Mouse (Mus musculus) embryonic facial prominence, embryonic 10.5 days (tissue): ENCODE results near the gene Mogat2. TPM values are rescaled to one million over a fixed set of nuclear protein-coding genes. Genes with fewer than 3 reads are reported as not detected.

ENCODE experiments used
- DNase-seq: peaks from one replicate; pipeline ENCODE4 v3.0.0-alpha.2; 2017; ENCODE audit warnings: low spot score
- H3K27ac ChIP-seq: fragments of 300-500 bp; sonication (generic); replicated peaks from 2 replicates; pipeline ENCODE4 v1.5.1; 2016; ENCODE audit warnings: mild to moderate bottlenecking
- H3K27me3 ChIP-seq: fragments of 300-500 bp; sonication (generic); replicated peaks from 2 replicates; pipeline ENCODE4 v1.6.1; 2016; ENCODE audit warnings: low read depth, mild to moderate bottlenecking; ENCODE audit not compliant: poor library complexity, severe bottlenecking
- H3K36me3 ChIP-seq: fragments of 300-500 bp; sonication (generic); replicated peaks from 2 replicates; pipeline ENCODE4 v1.6.1; 2016; ENCODE audit warnings: mild to moderate bottlenecking, moderate library complexity
- H3K4me1 ChIP-seq: fragments of 300-500 bp; sonication (generic); 2 replicates; pipeline ENCODE4 v1.6.1; 2016
- H3K4me3 ChIP-seq: fragments of 300-500 bp; sonication (generic); 2 replicates; pipeline ENCODE4 v1.5.1; 2016; ENCODE audit warnings: mild to moderate bottlenecking, moderate library complexity
- H3K9me3 ChIP-seq: fragments of 300-500 bp; sonication (generic); 2 replicates; pipeline ENCODE4 v1.6.1; 2016; ENCODE audit warnings: mild to moderate bottlenecking
- WGBS: fragments of 180-500 bp; shearing (Covaris S2); methylation state at CpG from one replicate; pipeline ENCODE4 v1.1.7; 2016; 5-methylcytosine and 5-hydroxymethylcytosine counted together
- polyA plus RNA-seq: library from polyadenylated mRNA; unstranded; fragments of >200 nt; fragmentation: Nextera tagmentation; extraction: Ambion mirVana; gene quantifications from 2 replicates; pipeline ENCODE4 v1.2.1, GENCODE M21; 2016

Gene Mogat2
- polyA plus RNA-seq, 1 experiment from 2014 or later, result 38.5 TPM

DNA sequence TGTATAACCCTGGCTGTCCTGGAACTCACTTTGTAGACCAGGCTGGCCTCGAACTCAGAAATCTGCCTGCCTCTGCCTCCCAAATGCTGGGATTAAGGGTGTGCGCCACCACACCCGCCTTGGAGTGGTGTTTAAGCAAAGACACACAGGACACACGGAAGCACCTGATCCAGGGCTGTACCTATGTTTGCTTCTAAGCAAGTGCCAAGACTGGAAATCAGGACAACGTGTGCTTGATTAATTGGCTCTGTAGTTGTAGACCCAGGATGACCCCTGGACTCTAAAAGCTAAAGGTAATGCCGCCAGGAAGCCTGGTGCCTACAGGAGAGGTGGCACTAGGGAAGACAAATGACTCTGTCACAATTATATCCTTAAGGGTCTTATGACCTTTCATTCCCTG, 67.9 kb downstream of the Mogat2 start:
- Histone ChIP-seq H3K4me3 (no peak overlapping the region), H3K27me3 (no peaks in the 10 kb centered on the region), H3K4me1 (peaks cover 24% of the 10 kb centered on the region), H3K27ac (no peak overlapping the region), H3K36me3 (no peaks in the 10 kb centered on the region), H3K9me3 (no peaks in the 10 kb centered on the region)
- DNase-seq, result no peak
- WGBS, result 92% methylated on average over 6 of the region's 6 CpGs

DNA sequence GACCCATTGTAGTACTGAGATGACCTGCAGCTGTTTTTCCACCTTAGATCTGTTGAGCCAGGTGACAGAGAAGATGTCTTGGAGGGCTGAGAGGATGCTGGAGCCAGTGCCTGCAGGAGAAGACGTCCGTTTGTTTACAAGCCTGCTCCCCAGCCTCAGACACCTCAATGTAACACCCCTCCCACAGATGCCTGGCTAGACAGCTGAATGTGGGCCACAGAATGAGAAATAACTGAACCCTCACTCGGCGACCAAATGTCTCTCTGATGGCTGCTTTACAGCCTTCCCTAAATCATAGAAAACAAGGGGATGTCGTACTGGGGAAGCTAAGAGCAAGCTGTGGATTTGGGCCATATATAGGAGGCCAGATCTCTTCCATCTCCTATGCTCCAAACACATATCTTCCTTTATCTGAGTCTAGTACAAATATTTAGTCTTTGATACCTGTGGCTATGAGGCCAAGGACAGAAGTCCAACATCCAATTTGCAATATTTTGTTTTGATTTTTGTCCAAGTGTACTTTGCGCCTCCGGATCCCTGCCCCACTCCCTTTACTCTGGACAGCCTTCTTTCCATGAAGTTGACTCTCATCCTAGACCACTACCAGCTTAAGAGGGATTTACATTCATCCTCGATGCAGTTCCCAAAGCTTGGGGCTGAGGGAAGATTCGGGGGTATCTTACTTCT, 68.6 kb downstream of the Mogat2 start:
- peaks cover 24% of the 10 kb centered on the region for H3K4me1 ChIP-seq
- no peaks in the 10 kb centered on the region for H3K27me3 ChIP-seq
- no peak for DNase-seq
- no peak overlapping the region for H3K4me3 ChIP-seq
- no peak overlapping the region for H3K27ac ChIP-seq
- no peaks in the 10 kb centered on the region for H3K36me3 ChIP-seq
- no peaks in the 10 kb centered on the region for H3K9me3 ChIP-seq
- 94% methylated on average over 9 of the region's 9 CpGs for WGBS

Other genes starting within 250 kb of the Mogat2 start
- gene Uvrag, start 97.5 kb downstream of the Mogat2 start, polyA plus RNA-seq, result 11.0 and 12.1 TPM in 2 replicates
- 16.4 and 16.6 TPM in 2 replicates for gene Dgat2, start 55.9 kb downstream of the Mogat2 start, polyA plus RNA-seq
- gene Map6, start 28.8 kb upstream of the Mogat2 start, polyA plus RNA-seq, result 10.2 and 13.4 TPM in 2 replicates
- 1,061 and 1,072 TPM in 2 replicates for gene Serpinh1, start 114.6 kb upstream of the Mogat2 start, polyA plus RNA-seq
- 21.4 TPM in 2 replicates for gene Gdpd5, start 142.8 kb upstream of the Mogat2 start, polyA plus RNA-seq
- 1.4 and 2.3 TPM in 2 replicates for gene Klhl35, start 227.4 kb upstream of the Mogat2 start, polyA plus RNA-seq
- 769 and 805 TPM in 2 replicates for gene Rps3, start 245.1 kb upstream of the Mogat2 start, polyA plus RNA-seq